In genomic region chr2:9874467-9875219, GRCm38 (mm10) we compare ENCODE assay signal across 13 mouse cellular contexts. TPM values are rescaled to one million over a fixed set of nuclear protein-coding genes. Genes with fewer than 3 reads are reported as not detected.
A peak's percentile ranks its signal among the peaks of the same experiment; 100 is the strongest.
DNase-seq lines count a peak whose midpoint lies in the region; ATAC-seq and TF ChIP-seq lines count a peak whose summit lies in the region.
"Had no signal": no experiment of that assay in that cellular context is flagged by ENCODE, and none has a peak within 500 bp of the region (broad histone marks: within the 10 kb centered on the region; RNA-seq: fewer than 3 reads in every experiment).

No protein-coding gene starts in this region.

- no peaks in the 10 kb centered on the region for H3K9me3 ChIP-seq in heart, embryonic 10.5 days
- H3K9me3 ChIP-seq in hindbrain, embryonic 13.5 days: no peaks in the 10 kb centered on the region
- H3K9me3 ChIP-seq in midbrain, postnatal 0 days (ENCODE audit: low read length): no peaks in the 10 kb centered on the region

- H3K36me3 ChIP-seq in heart, embryonic 10.5 days: 0 out of 2 replicates have a peak, but pooled peaks cover 6% of the 10 kb centered on the region
- no peaks in the 10 kb centered on the region for H3K36me3 ChIP-seq in hindbrain, embryonic 13.5 days
- no peaks in the 10 kb centered on the region for H3K36me3 ChIP-seq in midbrain, postnatal 0 days (ENCODE audit: insufficient read depth, low read length)

- H3K27me3 ChIP-seq in heart, embryonic 10.5 days (ENCODE audit: insufficient read depth, poor library complexity, severe bottlenecking): peaks cover 74% of the 10 kb centered on the region
- H3K27me3 ChIP-seq in hindbrain, embryonic 13.5 days: peaks cover 99% of the 10 kb centered on the region
- H3K27me3 ChIP-seq in midbrain, postnatal 0 days (ENCODE audit: insufficient read depth, low read length): peaks cover 47% of the 10 kb centered on the region
- H3K27me3 ChIP-seq: CH12.LX had no signal

- H3K4me2 ChIP-seq in hindbrain, embryonic 13.5 days: peak overlapping the region; percentile 42
- H3K4me2 ChIP-seq in midbrain, postnatal 0 days (ENCODE audit: low read depth, low read length, poor library complexity, severe bottlenecking): peak overlapping the region; percentile 71

- peak overlapping the region; percentile 71 for H3K4me3 ChIP-seq in heart, embryonic 10.5 days
- peak overlapping the region; percentile 41 for H3K4me3 ChIP-seq in hindbrain, embryonic 13.5 days
- peak overlapping the region; percentile 43 for H3K4me3 ChIP-seq in midbrain, postnatal 0 days (ENCODE audit: low read depth, low read length)

- H3K27ac ChIP-seq in heart, embryonic 10.5 days: peak overlapping the region; percentile 70
- peak overlapping the region; percentile 76 for H3K27ac ChIP-seq in hindbrain, embryonic 13.5 days
- H3K27ac ChIP-seq in midbrain, postnatal 0 days (ENCODE audit: low read depth, low read length): peak overlapping the region; percentile 71

- intact Hi-C loops in heart, postnatal 25 days (cut with DNase I): loop anchor here (10.0 kb wide), 2 partner anchors 250 to 340 kb away; no protein-coding TSS in a partner anchor

- ATAC-seq in hindbrain, embryonic 13.5 days (ENCODE audit: low FRiP score): no peak
- ATAC-seq in midbrain, postnatal 0 days (ENCODE audit: low FRiP score): no peak

- 7% methylated on average over 39 of the region's 39 CpGs for WGBS in heart, embryonic 10.5 days
- WGBS in hindbrain, embryonic 13.5 days: 3% methylated on average over 39 of the region's 39 CpGs
- WGBS in midbrain, postnatal 0 days: 10% methylated on average over 39 of the region's 39 CpGs

- peaks cover 48% of the 10 kb centered on the region for H3K4me1 ChIP-seq in heart, embryonic 10.5 days
- H3K4me1 ChIP-seq in hindbrain, embryonic 13.5 days (replicated peaks): peaks cover 40% of the 10 kb centered on the region
- no peaks in the 10 kb centered on the region for H3K4me1 ChIP-seq in midbrain, postnatal 0 days (ENCODE audit: insufficient read depth, low read length)

- TF ChIP-seq CTCF in midbrain, postnatal 0 days (IDR thresholded peaks at IDR 0.05): no peak

- no peak for DNase-seq in heart, embryonic 10.5 days (ENCODE audit: low spot score)
- no peak for DNase-seq in heart, postnatal 25 days (ENCODE audit: low spot score)
- DNase-seq in CD4-positive helper T cell, adult 2 months (ENCODE audit: low read depth, low spot score): peak; percentile 45
- no peak for DNase-seq in midbrain, postnatal 0 days (ENCODE audit: low spot score)
- no peak for DNase-seq in urinary bladder, adult 18-20 months (ENCODE audit: low spot score in 2 of 2)
- DNase-seq in natural killer cell, adult 2 months (ENCODE audit: low spot score in 2 of 2): no peak
- DNase-seq in gastrocnemius, postnatal 10 days: no peak
- DNase-seq: adrenal gland, postnatal 10 days; kidney, adult 8-10 months had no signal

- H3K9ac ChIP-seq in hindbrain, embryonic 13.5 days: peak overlapping the region; percentile 55
- H3K9ac ChIP-seq in midbrain, postnatal 0 days (replicated peaks; ENCODE audit: low read length, poor library complexity, severe bottlenecking): peak overlapping the region; percentile 63

RNA-seq across cellular contexts. Expression of gene 4930412O13Rik, which starts 6.4 kb away (rescaled TPM):
- 1.1 and 2.6 TPM in 2 replicates for polyA plus RNA-seq in heart, embryonic 10.5 days (2016; fragmentation: Nextera tagmentation; extraction: Ambion mirVana)
- total RNA-seq in heart, postnatal 25 days (2021): not detected
- polyA plus RNA-seq in hindbrain, embryonic 13.5 days (2015; fragmentation: Nextera tagmentation; extraction: Ambion mirVana): 1.1 and 2.5 TPM in 2 replicates
- 0.11 and 0.66 TPM in 2 replicates for total RNA-seq in midbrain, postnatal 0 days (2014; rRNA removed)
- 2.0 TPM in 2 replicates for polyA plus RNA-seq in midbrain, postnatal 0 days (2015; fragmentation: Nextera tagmentation; extraction: Ambion mirVana)
- not detected for total RNA-seq in gastrocnemius, postnatal 10 days (2021)
- total RNA-seq: CH12.LX; common myeloid progenitor, adult 5-6 weeks had no signal
- polyA plus RNA-seq: small intestine, adult 2 months had no signal

RNA-seq across cellular contexts. Expression of gene 9230102O04Rik, which starts 14.7 kb away (rescaled TPM):
- 0.76 TPM in 1 of 2 replicates, not detected in the other for polyA plus RNA-seq in heart, embryonic 10.5 days (2016; fragmentation: Nextera tagmentation; extraction: Ambion mirVana)
- total RNA-seq in heart, postnatal 25 days (2021): not detected
- 1.4 and 2.7 TPM in 2 replicates for polyA plus RNA-seq in hindbrain, embryonic 13.5 days (2015; fragmentation: Nextera tagmentation; extraction: Ambion mirVana)
- total RNA-seq in midbrain, postnatal 0 days (2014; rRNA removed): 0.77 TPM in 1 of 2 replicates, not detected in the other
- 2.2 and 3.6 TPM in 2 replicates for polyA plus RNA-seq in midbrain, postnatal 0 days (2015; fragmentation: Nextera tagmentation; extraction: Ambion mirVana)
- not detected for total RNA-seq in gastrocnemius, postnatal 10 days (2021)
- total RNA-seq: adrenal gland, postnatal 10 days; common myeloid progenitor, adult 5-6 weeks had no signal
- polyA plus RNA-seq: small intestine, adult 2 months had no signal

RNA-seq across cellular contexts. Expression of gene Gata3, which starts 15.2 kb away (rescaled TPM):
- 9.1 and 21.7 TPM in 2 replicates for polyA plus RNA-seq in heart, embryonic 10.5 days (2016; fragmentation: Nextera tagmentation; extraction: Ambion mirVana)
- total RNA-seq in heart, postnatal 25 days (2021): 1 to 10 TPM; 1.1 to 1.7 TPM
- polyA plus RNA-seq in hindbrain, embryonic 13.5 days (2015; fragmentation: Nextera tagmentation; extraction: Ambion mirVana): 32.3 and 59.4 TPM in 2 replicates
- 13.3 and 14.5 TPM in 2 replicates for total RNA-seq in midbrain, postnatal 0 days (2014; rRNA removed)
- 88.9 and 94.6 TPM in 2 replicates for polyA plus RNA-seq in midbrain, postnatal 0 days (2015; fragmentation: Nextera tagmentation; extraction: Ambion mirVana)
- under 1 TPM; 0.19 to 0.23 TPM for total RNA-seq in gastrocnemius, postnatal 10 days (2021)
